Mouse (Mus musculus) gonadal fat pad, adult 2 months (tissue): ENCODE measurements around the gene Pcdh7. TPM values are rescaled to one million over a fixed set of nuclear protein-coding genes. Genes with fewer than 3 reads are reported as not detected.

Experiments
- DNase-seq: peaks from one replicate; pipeline ENCODE4 v3.0.0-alpha.2; 2012; ENCODE audit warnings: low read depth
- polyA plus RNA-seq: library from polyadenylated mRNA; depleted of rRNA; stranded (reverse); fragments of >200 nt; gene quantifications from 2 replicates; pipeline ENCODE4 v1.2.3, GENCODE M21; 2012

Gene Pcdh7
- polyA plus RNA-seq, 1 experiment = 16.2 TPM

DNA sequence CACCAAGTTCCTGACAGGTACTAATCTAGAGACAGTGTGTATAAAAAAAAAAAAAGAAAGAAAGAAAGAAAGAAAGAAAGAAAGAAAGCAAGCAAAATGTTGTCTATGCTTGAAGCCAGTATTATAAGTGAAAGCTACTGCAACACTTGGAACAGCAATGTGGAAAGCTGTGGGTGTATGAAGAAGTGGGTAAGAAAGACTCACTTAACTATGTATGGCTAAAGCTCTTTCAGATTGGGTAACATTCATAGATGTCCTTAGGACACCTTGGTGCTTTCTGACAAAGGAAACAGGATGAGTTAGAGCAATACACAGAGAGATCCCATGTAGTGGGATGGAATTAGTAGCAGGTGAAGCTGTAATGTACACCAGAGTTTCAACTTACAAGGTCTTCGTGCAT is 32.6 kb downstream of the Pcdh7 start:
- no peak for DNase-seq

DNA sequence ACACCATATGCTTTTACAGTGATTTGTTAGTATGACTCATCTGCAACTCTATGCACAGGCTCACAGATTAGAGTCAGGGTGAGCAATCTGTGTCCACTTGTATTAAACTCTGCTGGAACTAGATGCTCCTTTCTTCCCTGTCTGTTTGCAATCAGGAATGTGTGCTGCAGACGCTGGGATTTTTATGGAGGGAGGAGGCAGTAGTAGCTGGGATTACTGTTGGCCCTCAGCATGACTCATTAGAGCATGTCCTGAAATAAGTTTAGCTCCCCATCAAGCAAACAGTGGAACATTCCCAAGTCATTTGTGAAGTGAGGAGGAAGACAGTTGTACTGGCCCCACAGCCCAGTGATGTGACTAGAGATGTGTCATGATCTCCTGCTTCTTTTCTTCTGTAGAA is 38.0 kb downstream of the Pcdh7 start:
- DNase-seq = no peak

GRCm38 (mm10) chr5:57756726-57757424 is 39.1 kb downstream of the Pcdh7 start:
- DNase-seq = no peak

GRCm38 (mm10) chr5:57757436-57757898 is 39.7 kb downstream of the Pcdh7 start:
- no peak for DNase-seq

DNA sequence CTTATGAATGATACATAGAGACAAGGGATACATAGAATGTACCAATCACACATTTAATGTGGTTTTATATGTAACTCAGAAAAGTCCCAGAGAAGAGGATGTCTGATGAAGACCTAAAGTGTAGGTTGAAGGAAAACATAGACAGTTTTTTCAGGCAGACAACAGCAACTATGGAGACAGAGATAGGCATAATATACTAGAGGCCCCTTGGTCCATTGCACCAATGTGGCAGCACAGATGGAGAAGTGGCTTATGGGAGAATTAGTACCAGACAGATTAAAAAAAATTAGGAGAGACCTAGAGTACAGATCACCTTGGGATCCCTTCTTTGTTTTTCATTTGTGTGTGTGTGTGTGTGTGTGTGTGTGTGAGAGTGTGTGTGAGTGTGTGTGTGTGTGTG is 41.2 kb downstream of the Pcdh7 start:
- no peak for DNase-seq

GRCm38 (mm10) chr5:57760069-57761063 is 42.6 kb downstream of the Pcdh7 start:
- DNase-seq = no peak

DNA sequence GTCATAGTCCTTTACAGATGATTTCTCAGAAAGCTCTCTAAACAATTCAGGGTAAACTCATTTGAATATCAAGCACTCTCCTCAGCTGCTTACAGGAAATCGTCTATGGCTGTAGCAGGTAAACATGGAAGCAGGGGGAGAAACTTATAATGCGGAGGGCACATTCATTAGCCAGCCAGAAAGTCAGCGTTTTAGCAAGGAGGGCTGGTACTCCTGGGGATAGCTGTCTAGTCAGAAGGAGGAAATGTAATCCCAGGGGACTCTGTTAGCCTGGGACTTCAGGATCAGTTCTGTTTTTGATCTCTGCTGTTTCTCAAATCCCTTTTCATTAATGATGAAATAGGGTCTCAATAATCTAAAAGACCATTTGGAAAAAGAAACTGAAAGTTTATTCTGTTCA is 47.6 kb downstream of the Pcdh7 start:
- DNase-seq = no peak

DNA sequence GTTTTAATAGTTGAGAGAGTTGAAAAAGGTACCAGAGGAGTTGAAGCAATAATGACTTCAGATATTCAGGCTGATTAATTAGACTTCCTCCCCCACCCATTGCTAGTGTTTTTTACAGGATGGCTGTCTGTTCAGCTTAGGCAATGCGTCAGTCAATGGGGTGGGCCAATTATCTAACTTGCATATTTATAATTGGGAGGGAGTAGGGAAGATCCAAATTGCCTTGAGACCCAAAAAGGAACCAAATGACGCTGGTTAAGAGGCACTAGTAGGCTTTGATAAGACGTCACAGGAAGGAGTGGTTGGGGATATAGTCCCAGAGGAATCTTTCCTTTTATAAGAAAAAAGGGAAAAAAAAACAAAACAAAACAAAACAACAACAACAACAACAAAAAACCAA is 49.6 kb downstream of the Pcdh7 start:
- DNase-seq = no peak

GRCm38 (mm10) chr5:57768469-57769022 is 50.8 kb downstream of the Pcdh7 start:
- no peak for DNase-seq

DNA sequence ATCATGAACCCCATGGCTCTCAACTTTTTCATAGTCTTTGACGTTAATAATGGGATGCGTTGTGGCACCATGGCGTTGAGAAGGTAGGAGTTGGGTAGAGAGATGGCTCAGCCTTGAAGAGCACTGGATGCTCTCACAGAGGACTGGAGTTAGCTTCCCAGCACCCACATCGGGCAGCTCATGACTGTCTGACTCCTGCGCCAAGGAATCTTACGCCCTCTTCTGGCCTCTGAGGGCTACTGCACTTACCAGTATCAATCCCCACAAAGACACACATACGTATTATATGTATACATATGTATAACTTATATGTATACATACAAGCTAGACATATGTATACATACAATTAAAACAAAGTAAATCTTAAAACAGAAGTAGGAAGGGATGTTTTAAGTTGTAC is 51.9 kb downstream of the Pcdh7 start:
- DNase-seq = no peak

GRCm38 (mm10) chr5:57770364-57770763 is 52.6 kb downstream of the Pcdh7 start:
- no peak for DNase-seq

- DNase-seq = no peak
These were observed 53.4 kb downstream of the Pcdh7 start for GRCm38 (mm10) chr5:57771122-57771521.

DNA sequence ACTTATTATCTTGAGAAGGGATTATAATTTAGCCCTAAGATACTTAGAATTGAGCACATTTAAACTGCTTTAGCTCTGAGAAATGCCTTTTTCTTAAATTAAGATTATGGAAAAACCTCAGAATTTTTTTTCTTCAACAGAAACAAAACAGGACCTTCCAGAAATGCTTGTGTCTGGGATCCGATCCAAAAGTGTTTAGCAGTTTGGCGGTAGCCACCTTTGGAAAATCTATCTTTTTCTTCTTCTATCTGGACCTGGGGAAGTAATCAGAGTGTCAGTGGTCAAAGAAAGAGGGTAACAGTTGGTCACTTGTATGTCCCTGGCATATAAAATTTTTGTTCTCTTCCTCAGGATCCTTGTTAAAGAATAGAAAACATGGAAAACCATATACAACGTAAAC is 54.9 kb downstream of the Pcdh7 start:
- no peak for DNase-seq

GRCm38 (mm10) chr5:57774496-57774895 is 56.7 kb downstream of the Pcdh7 start:
- no peak for DNase-seq

DNA sequence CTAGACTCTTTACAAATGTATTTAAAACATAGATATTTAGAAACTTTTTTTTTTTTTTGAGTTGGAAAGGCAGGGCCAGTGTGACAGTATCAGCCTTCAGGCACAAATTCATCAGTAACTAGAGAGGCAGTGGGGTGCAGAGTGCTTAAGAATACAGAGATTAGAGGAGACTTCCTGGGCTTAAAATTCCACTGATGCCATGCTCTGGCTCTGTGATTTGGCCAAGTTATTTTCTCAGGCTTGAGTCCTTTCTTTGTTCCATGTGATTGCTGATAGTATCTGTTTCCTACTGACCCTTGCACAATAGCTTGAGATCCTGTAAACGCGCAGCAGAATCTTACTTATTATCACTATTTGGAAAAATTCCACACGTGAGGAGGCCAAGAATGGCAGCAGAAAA is 60.3 kb downstream of the Pcdh7 start:
- DNase-seq = no peak

GRCm38 (mm10) chr5:57779951-57780350 is 62.2 kb downstream of the Pcdh7 start:
- no peak for DNase-seq

- no peak for DNase-seq
These were observed 62.8 kb downstream of the Pcdh7 start for GRCm38 (mm10) chr5:57780574-57780973.

DNA sequence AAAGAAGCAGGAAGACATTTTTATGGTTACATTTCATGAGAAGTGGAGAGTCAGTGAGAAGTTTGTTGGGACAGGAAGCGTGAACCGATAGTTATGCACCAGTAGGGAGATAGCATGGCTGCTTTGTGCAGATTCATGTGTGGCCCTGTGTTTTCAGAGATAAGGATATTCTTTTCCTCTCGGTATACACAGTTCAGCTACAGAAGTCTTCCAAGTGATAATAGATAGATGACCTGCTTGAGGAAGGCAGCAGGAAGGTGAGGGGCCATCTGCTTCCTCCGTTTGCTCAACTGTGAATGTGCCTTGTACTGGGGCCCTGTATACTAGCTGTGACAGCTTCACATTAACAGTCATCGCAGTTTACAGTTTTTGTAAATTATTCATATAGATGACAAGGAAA is 64.2 kb downstream of the Pcdh7 start:
- DNase-seq = no peak

- no peak for DNase-seq
These were observed 64.8 kb downstream of the Pcdh7 start for GRCm38 (mm10) chr5:57782546-57782945.

- no peak for DNase-seq
These were observed 71.2 kb downstream of the Pcdh7 start for GRCm38 (mm10) chr5:57788775-57789509.

DNA sequence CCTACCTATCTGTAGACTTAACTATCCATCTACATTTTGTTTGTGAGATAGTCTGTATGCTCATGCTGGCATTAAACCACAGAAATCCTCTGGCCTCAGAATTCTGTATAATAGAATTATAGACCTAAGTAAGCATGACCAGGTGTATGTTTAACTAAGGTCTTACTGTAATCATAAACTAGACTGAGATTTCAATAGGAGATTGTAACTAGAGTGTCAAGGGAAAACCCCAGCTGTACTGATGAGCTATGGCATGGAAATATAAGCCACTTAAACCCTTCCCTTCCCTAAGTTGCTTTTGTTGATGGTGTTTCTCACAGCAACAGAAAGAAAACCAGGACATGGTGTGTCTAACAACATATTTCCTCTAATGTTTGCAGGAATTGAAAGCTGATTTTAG is 78.6 kb downstream of the Pcdh7 start:
- DNase-seq = no peak
